Mouse (Mus musculus) lung, postnatal 0 days (tissue): ENCODE results near the gene Hunk. TPM values are rescaled to one million over a fixed set of nuclear protein-coding genes. Genes with fewer than 3 reads are reported as not detected.
A peak's percentile ranks its signal among the peaks of the same experiment; 100 is the strongest.

ENCODE experiments used
- ATAC-seq: fragments of 200-750 bp; cut with Nextera tagmentation; 2 replicates; pipeline ENCODE4 v1.8.0; 2017; ENCODE audit warnings: moderate library complexity
- DNase-seq: peaks from one replicate; pipeline ENCODE4 v3.0.0-alpha.2; 2016; ENCODE audit warnings: low spot score
- H3K27ac ChIP-seq: fragments of 300-500 bp; sonication (generic); 2 replicates; pipeline ENCODE4 v1.5.1; 2014; ENCODE audit warnings: antibody characterized with exemption, mild to moderate bottlenecking, low read length, mixed read lengths
- H3K27me3 ChIP-seq: fragments of 300-500 bp; sonication (generic); replicated peaks from 2 replicates; pipeline ENCODE4 v1.6.1; 2014; ENCODE audit warnings: low read length, mixed read lengths; ENCODE audit not compliant: insufficient read depth
- H3K36me3 ChIP-seq: fragments of 300-500 bp; sonication (generic); 2 replicates; pipeline ENCODE4 v1.6.1; 2014; ENCODE audit warnings: low read length, mixed read lengths; ENCODE audit not compliant: insufficient read depth
- H3K4me1 ChIP-seq: fragments of 300-500 bp; sonication (generic); 2 replicates; pipeline ENCODE4 v1.6.1; 2014; ENCODE audit warnings: antibody characterized with exemption, low read depth, low read length, mixed read lengths; ENCODE audit not compliant: insufficient read depth
- H3K4me2 ChIP-seq: fragments of 300-500 bp; sonication (generic); replicated peaks from 2 replicates; pipeline ENCODE4 v1.6.1; 2014; ENCODE audit warnings: low read depth, mild to moderate bottlenecking, low read length, moderate library complexity, mixed read lengths
- H3K4me3 ChIP-seq: fragments of 300-500 bp; sonication (generic); 2 replicates; pipeline ENCODE4 v1.5.1; 2014; ENCODE audit warnings: low read depth, low read length
- H3K9ac ChIP-seq: fragments of 300-500 bp; sonication (generic); replicated peaks from 2 replicates; pipeline ENCODE4 v1.6.1; 2014; ENCODE audit warnings: low read depth, mild to moderate bottlenecking
- H3K9me3 ChIP-seq: fragments of 300-500 bp; sonication (generic); 2 replicates; pipeline ENCODE4 v1.6.1; 2016; ENCODE audit warnings: low read length, mixed read lengths
- CTCF ChIP-seq: IDR thresholded peaks from 2 replicates; pipeline ENCODE4 v1.5.1; 2016; ENCODE audit warnings: antibody characterized with exemption, mild to moderate bottlenecking
- EP300 ChIP-seq: IDR thresholded peaks from 2 replicates; pipeline ENCODE4 v1.6.1; 2016; ENCODE audit warnings: antibody characterized with exemption, mild to moderate bottlenecking, control low read depth
- WGBS: fragments of 180-500 bp; shearing (Covaris S2); extraction: QIAGEN DNeasy Blood & Tissue Kit; methylation state at CpG from one replicate; pipeline ENCODE4 v1.1.7; 2014; 5-methylcytosine and 5-hydroxymethylcytosine counted together
- polyA plus RNA-seq: library from polyadenylated mRNA; unstranded; fragments of >200 nt; fragmentation: Nextera tagmentation; extraction: Ambion mirVana; gene quantifications from 2 replicates; pipeline ENCODE4 v1.2.1, GENCODE M21; 2015

The Hunk gene
- polyA plus RNA-seq, 1 experiment from 2014 or later = 6.4 TPM

- Histone ChIP-seq H3K36me3 (0 out of 2 replicates have a peak, but pooled peaks cover 10% of the 10 kb centered on the region), H3K27ac (no peak overlapping the region), H3K27me3 (no peaks in the 10 kb centered on the region), H3K4me1 (no peaks in the 10 kb centered on the region), H3K4me2 (no peak overlapping the region), H3K9ac (no peak overlapping the region), H3K4me3 (no peak overlapping the region), H3K9me3 (no peaks in the 10 kb centered on the region)
- TF ChIP-seq CTCF (no peak), EP300 (no peak)
- DNase-seq (no peak), ATAC-seq (no peak)
- WGBS = 46% methylated on average over 5 of the region's 5 CpGs
Observed at GRCm38 (mm10) chr16:90437276-90437675, 51.5 kb downstream of the Hunk start.

- Histone ChIP-seq H3K9me3 (no peaks in the 10 kb centered on the region), H3K27me3 (no peaks in the 10 kb centered on the region), H3K36me3 (no peaks in the 10 kb centered on the region), H3K9ac (no peak overlapping the region), H3K4me1 (no peaks in the 10 kb centered on the region), H3K27ac (no peak overlapping the region), H3K4me3 (no peak overlapping the region), H3K4me2 (no peak overlapping the region)
- DNase-seq = no peak
- no peak for TF ChIP-seq CTCF
- TF ChIP-seq EP300 = no peak
- 83% methylated on average over 6 of the region's 6 CpGs for WGBS
- no peak for ATAC-seq
Observed at GRCm38 (mm10) chr16:90439493-90439892, 53.7 kb downstream of the Hunk start.

GRCm38 (mm10) chr16:90440654-90441053 is 54.8 kb downstream of the Hunk start:
- 92% methylated on average over 10 of the region's 10 CpGs for WGBS
- Histone ChIP-seq H3K27me3 (no peaks in the 10 kb centered on the region), H3K4me2 (no peak overlapping the region), H3K4me1 (no peaks in the 10 kb centered on the region), H3K9ac (no peak overlapping the region), H3K9me3 (no peaks in the 10 kb centered on the region), H3K27ac (no peak overlapping the region), H3K36me3 (no peaks in the 10 kb centered on the region), H3K4me3 (no peak overlapping the region)
- TF ChIP-seq CTCF (no peak), EP300 (no peak)
- ATAC-seq (no peak), DNase-seq (no peak)

GRCm38 (mm10) chr16:90442991-90443390 is 57.2 kb downstream of the Hunk start:
- WGBS = 61% methylated on average over 6 of the region's 6 CpGs
- TF ChIP-seq EP300 (no peak), CTCF (no peak)
- Histone ChIP-seq H3K9me3 (no peaks in the 10 kb centered on the region), H3K36me3 (0 out of 2 replicates have a peak, but pooled peaks cover 2% of the 10 kb centered on the region), H3K27me3 (no peaks in the 10 kb centered on the region), H3K9ac (no peak overlapping the region), H3K27ac (no peak overlapping the region), H3K4me3 (no peak overlapping the region), H3K4me1 (no peaks in the 10 kb centered on the region), H3K4me2 (no peak overlapping the region)
- ATAC-seq = no peak
- no peak for DNase-seq

- H3K9me3 ChIP-seq = no peaks in the 10 kb centered on the region
- H3K4me2 ChIP-seq = peak overlapping the region; percentile 11; the same call in 1 of the 2 replicates
- H3K4me3 ChIP-seq = no peak overlapping the region
- peaks cover 15% of the 10 kb centered on the region; the same call in 1 of the 2 replicates for H3K4me1 ChIP-seq
- peak overlapping the region; percentile 76 for H3K27ac ChIP-seq
- DNase-seq (peak; percentile 93), ATAC-seq (peak; percentile 88)
- H3K27me3 ChIP-seq = no peaks in the 10 kb centered on the region
- H3K9ac ChIP-seq = no peak overlapping the region
- 23% methylated on average over 11 of the region's 11 CpGs for WGBS
- TF ChIP-seq EP300 (peak; percentile 75; the same call in 1 of the 2 replicates), CTCF (peak; percentile 29; the same call in 1 of the 2 replicates)
- H3K36me3 ChIP-seq = no peaks in the 10 kb centered on the region
Observed at GRCm38 (mm10) chr16:90453197-90453596, 67.4 kb downstream of the Hunk start.

GRCm38 (mm10) chr16:90456495-90457125 is 70.8 kb downstream of the Hunk start:
- peak; percentile 25 for DNase-seq
- WGBS = 65% methylated on average over 7 of the region's 7 CpGs
- TF ChIP-seq CTCF = no peak
- TF ChIP-seq EP300 = no peak
- H3K36me3 ChIP-seq = no peaks in the 10 kb centered on the region
- no peaks in the 10 kb centered on the region for H3K9me3 ChIP-seq
- H3K27me3 ChIP-seq = no peaks in the 10 kb centered on the region
- no peak for ATAC-seq
- H3K4me2 ChIP-seq = no peak overlapping the region
- H3K4me1 ChIP-seq = peaks cover 22% of the 10 kb centered on the region; the same call in 1 of the 2 replicates
- no peak overlapping the region for H3K27ac ChIP-seq
- H3K4me3 ChIP-seq = no peak overlapping the region
- no peak overlapping the region for H3K9ac ChIP-seq
